Comparison of ENCODE assay signal across 1 mouse cellular context in the genomic region with DNA sequence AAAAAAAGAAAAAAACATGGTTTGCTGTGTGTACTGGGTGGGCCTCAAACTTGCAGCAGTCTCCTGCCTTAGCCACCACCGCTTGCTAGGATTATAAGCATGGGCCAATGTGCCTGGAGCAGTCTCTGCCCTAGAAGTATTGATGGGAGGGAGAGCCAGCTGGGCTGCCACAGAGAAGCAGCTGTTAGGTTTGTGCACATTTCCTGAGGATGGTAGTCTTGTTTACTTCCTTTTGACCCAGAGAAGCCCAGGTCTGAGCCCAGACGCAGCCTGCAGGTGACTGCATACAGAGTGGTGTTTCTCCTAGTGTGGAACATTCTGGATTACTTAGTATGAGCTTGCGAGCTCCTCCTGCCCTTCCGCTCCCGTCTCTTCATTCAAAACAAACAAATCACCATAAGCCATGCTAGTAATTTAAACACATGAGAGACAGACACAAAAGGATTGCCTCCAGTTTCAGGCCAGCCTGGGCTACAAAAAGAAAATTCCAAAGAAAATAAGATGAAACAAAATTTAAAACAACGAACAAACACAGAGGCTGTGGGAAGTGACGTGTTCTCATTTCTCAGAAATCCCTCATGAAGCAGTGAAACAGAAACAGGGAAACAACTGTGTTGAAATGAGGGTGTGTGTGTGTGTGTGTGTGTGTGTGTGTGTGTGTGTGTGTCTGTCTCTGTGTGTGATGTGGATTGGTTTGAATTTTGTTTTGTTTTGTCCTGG.
A peak's percentile ranks its signal among the peaks of the same experiment; 100 is the strongest.
TF ChIP-seq lines count a peak whose summit lies in the region.

No protein-coding gene starts in this region.

TF ChIP-seq in CH12.LX, 34 proteins besides CTCF, POLR2A, EP300 and RAD21 (continued from another document):
- TF ChIP-seq MAFK (IDR thresholded peaks at IDR 0.05; ENCODE audit: insufficient replicate concordance, low read length) (no peak), USF2 (conservative IDR thresholded peaks at IDR 0.05; ENCODE audit: low read depth, low read length) (no peak), CHD1 (IDR thresholded peaks at IDR 0.05; ENCODE audit: low read depth, low read length) (no peak; the same call in 1 of the 2 replicates), SIN3A (IDR thresholded peaks at IDR 0.05; ENCODE audit: low read length) (peak; percentile 61), IRF4 (IDR thresholded peaks at IDR 0.05; ENCODE audit: low read depth, low read length) (peak; percentile 73; the same call in 1 of the 2 replicates), MAX (IDR thresholded peaks at IDR 0.05; ENCODE audit: low read length) (no peak), BHLHE40 (IDR thresholded peaks at IDR 0.05; ENCODE audit: low read depth, low read length) (peak; percentile 49), ETS1 (conservative IDR thresholded peaks at IDR 0.05; ENCODE audit: low read depth, low read length) (peak; percentile 67), MAZ (IDR thresholded peaks at IDR 0.05; ENCODE audit: low read depth, low read length) (no peak), E2F4 (IDR thresholded peaks at IDR 0.05; ENCODE audit: insufficient replicate concordance, low read depth, low read length) (no peak), NRF1 (IDR thresholded peaks at IDR 0.05; ENCODE audit: low read depth, low read length) (no peak), ZNF384 (IDR thresholded peaks at IDR 0.05; ENCODE audit: low read depth, low read length) (no peak), SMC3 (IDR thresholded peaks at IDR 0.05; ENCODE audit: low read depth, low read length) (no peak), ZKSCAN1 (IDR thresholded peaks at IDR 0.05; ENCODE audit: borderline replicate concordance, low read depth, low read length) (no peak), ELF1 (IDR thresholded peaks at IDR 0.05; ENCODE audit: low read depth, low read length) (0 out of 2 replicates have a peak, but pooled peaks have one; percentile 15), MXI1 (IDR thresholded peaks at IDR 0.05; ENCODE audit: low read depth, low read length) (no peak; the same call in 1 of the 2 replicates), ZMIZ1 (IDR thresholded peaks at IDR 0.05; ENCODE audit: low read depth, low read length) (no peak), MEF2A (IDR thresholded peaks at IDR 0.05; ENCODE audit: borderline replicate concordance, low read depth, low read length) (no peak), KAT2A (IDR thresholded peaks at IDR 0.05; ENCODE audit: insufficient replicate concordance, low read length) (no peak), USF1 (IDR thresholded peaks at IDR 0.05; ENCODE audit: low read depth, low read length) (no peak), MYC (IDR thresholded peaks at IDR 0.05; ENCODE audit: low read depth, low read length) (0 out of 2 replicates have a peak, but pooled peaks have one; percentile 35), POLR2AphosphoS2 (IDR thresholded peaks at IDR 0.05; ENCODE audit: low read depth, low read length) (no peak), GABPA (IDR thresholded peaks at IDR 0.05; ENCODE audit: insufficient replicate concordance, low read depth, low read length) (no peak), TBP (conservative IDR thresholded peaks at IDR 0.05; ENCODE audit: low read depth, low read length) (no peak), HCFC1 (IDR thresholded peaks at IDR 0.05; ENCODE audit: low read depth, low read length) (no peak), CHD2 (IDR thresholded peaks at IDR 0.05; ENCODE audit: low read length) (no peak; the same call in 1 of the 2 replicates), JUND (conservative IDR thresholded peaks at IDR 0.05; ENCODE audit: low read depth, low read length) (no peak), UBTF (IDR thresholded peaks at IDR 0.05; ENCODE audit: low read depth, low read length) (no peak)
